Comparison of ENCODE assay signal across 10 mouse cellular contexts in the genomic region with DNA sequence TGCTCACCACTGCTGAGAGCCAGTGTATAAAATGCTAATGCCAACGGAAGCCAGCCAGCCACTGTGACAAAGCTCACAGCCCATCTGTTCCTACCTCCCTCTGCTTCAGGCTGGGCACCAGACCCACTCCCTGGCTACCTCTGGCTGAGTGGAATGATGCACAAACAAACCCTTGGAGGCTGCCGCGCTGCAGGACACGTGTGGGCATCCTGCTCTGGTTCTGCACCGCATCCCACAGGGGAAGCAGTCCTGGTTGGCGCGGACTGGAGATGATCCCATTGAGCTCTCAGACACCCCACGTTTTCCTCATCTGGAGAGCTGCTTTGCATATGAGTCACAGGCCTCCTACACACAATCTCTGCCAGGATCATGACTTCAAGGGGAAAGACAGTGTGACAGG.
DNase-seq lines count a peak whose midpoint lies in the region; TF ChIP-seq lines count a peak whose summit lies in the region.
"Had no signal": no experiment of that assay in that cellular context is flagged by ENCODE, and none has a peak within 500 bp of the region (broad histone marks: within the 10 kb centered on the region; RNA-seq: fewer than 3 reads in every experiment).

No protein-coding gene starts in this region.

- peak overlapping the region; percentile 70 for H3K27ac ChIP-seq in layer of hippocampus, adult 2 months
- H3K27ac ChIP-seq: embryonic facial prominence, embryonic 12.5 days; limb, embryonic 13.5 days had no signal

- TF ChIP-seq CTCF in brain, embryonic 14.5 days (IDR thresholded peaks at IDR 0.05; ENCODE audit: borderline replicate concordance, extremely low read depth, insufficient read depth, insufficient read length), result no peak
- no peak for TF ChIP-seq CTCF in layer of hippocampus, adult 2 months (conservative IDR thresholded peaks at IDR 0.05)

- peak; percentile 15 for DNase-seq in gastrocnemius, postnatal 25 days
- DNase-seq in gastrocnemius, postnatal 14 days, result no peak
- peak; percentile 69 for DNase-seq in brain, embryonic 14.5 days (ENCODE audit: low read depth)
- DNase-seq in layer of hippocampus, adult 2 months (ENCODE audit: low spot score in 2 of 2), result peak; percentile 61 to 84
- DNase-seq in right cerebral cortex, adult 18-20 months, result peak; percentile 96
- no peak for DNase-seq in spleen, postnatal 14 days (ENCODE audit: low spot score in 2 of 2)
- no peak for DNase-seq in cerebellum, adult 9-10 months
- no peak for DNase-seq in retina, embryonic 14.5 days (ENCODE audit: low spot score)

- TF ChIP-seq POLR2A in brain, embryonic 14.5 days (IDR thresholded peaks at IDR 0.05; ENCODE audit: borderline replicate concordance, extremely low read depth, insufficient read depth, insufficient read length, poor library complexity, severe bottlenecking), result no peak

- H3K4me3 ChIP-seq in layer of hippocampus, adult 2 months, result no peak overlapping the region; the same call in 1 of the 2 replicates
- H3K4me3 ChIP-seq: embryonic facial prominence, embryonic 12.5 days; limb, embryonic 13.5 days had no signal

- intact Hi-C loops in gastrocnemius, postnatal 14 days (cut with DNase I; ENCODE audit: low total_unique reads), result no loop called here

Comparison
In these comparisons a context has a peak if more than half of its experiments do, and no peak if none do; other contexts are left out.
1. DNase-seq: peak in gastrocnemius, postnatal 25 days (single experiment), brain, embryonic 14.5 days (single experiment), layer of hippocampus, adult 2 months (2 of 2) and right cerebral cortex, adult 18-20 months (single experiment); none in gastrocnemius, postnatal 14 days (single experiment), spleen, postnatal 14 days (0 of 2), cerebellum, adult 9-10 months (single experiment) and retina, embryonic 14.5 days (single experiment).